Mouse (Mus musculus): ENCODE measurements around the gene Atp10b. TPM values are rescaled to one million over a fixed set of nuclear protein-coding genes. Genes with fewer than 3 reads are reported as not detected.

Atp10b gene
- polyA plus RNA-seq, 2 experiments, result not detected

DNA sequence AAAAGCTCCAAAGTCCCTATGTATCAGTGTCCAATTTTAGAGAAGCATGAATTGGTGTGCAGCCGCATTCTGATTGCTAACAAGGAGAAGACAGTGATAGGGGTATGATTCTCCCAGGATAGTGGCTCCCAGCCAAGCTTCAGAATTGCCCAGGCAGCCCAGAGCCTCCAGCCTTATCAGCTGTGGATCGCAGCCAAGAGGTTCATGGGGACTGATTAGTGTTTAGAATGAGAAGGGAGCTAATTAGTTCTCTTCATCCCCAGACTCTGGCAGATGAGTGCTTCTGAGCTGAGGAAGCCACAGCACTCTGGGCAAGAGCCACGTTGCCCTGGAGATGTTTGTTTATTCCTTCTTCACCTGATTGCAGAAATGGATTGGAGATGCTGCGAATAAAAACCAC, 67.3 kb downstream of the Atp10b start:
- TF ChIP-seq EP300 (IDR thresholded peaks at IDR 0.05; ENCODE audit: low read depth) (no peak), CTCF (IDR thresholded peaks at IDR 0.05; ENCODE audit: low read depth) (no peak)
- Histone ChIP-seq H3K36me3 (replicated peaks; ENCODE audit: control insufficient read depth, insufficient read depth, low read depth) (no peaks in the 10 kb centered on the region), H3K4me1 (replicated peaks; ENCODE audit: control insufficient read depth in 2 of 2, insufficient read depth in 2 of 2, low read length in 1 of 2) (no peaks in the 10 kb centered on the region), H3K4me2 (ENCODE audit: low read depth) (no peak overlapping the region), H3K27me3 (ENCODE audit: control insufficient read depth, insufficient read depth, low read length) (no peaks in the 10 kb centered on the region), H3K9ac (replicated peaks) (no peak overlapping the region), H3K27ac (no peak overlapping the region), H3K4me3 (ENCODE audit: insufficient read depth in 1 of 2, low read depth in 2 of 2, low read length in 2 of 2) (no peak overlapping the region), H3K9me3 (ENCODE audit: control insufficient read depth, low read length) (no peaks in the 10 kb centered on the region)
- ATAC-seq (ENCODE audit: insufficient read depth) (no peak), DNase-seq (ENCODE audit: low read depth in 3 of 3, low spot score in 3 of 3) (no peak)
- WGBS (ENCODE audit: insufficient replicate concordance), result 27% methylated on average over 4 of the region's 4 CpGs

DNA sequence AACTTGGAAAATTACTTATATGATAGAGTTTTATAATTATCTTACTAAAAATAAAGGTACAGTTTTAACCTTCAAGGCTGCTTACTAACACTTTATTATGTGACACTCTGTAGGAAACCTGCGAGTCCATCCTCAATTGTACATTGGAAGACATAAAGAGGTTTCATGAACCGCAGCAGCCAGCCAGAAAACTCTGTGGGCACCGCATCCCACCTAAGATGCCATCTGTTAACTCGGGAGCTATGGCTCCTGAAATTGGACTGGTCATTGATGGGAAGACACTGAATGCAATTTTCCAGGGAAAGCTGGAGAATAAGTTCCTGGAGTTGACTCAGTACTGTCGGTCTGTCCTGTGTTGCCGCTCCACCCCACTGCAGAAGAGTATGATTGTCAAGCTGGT, 80.6 kb downstream of the Atp10b start:
- DNase-seq (ENCODE audit: low read depth in 3 of 3, low spot score in 3 of 3), result no peak
- Histone ChIP-seq H3K9me3 (ENCODE audit: control insufficient read depth, low read length) (no peaks in the 10 kb centered on the region), H3K36me3 (replicated peaks; ENCODE audit: control insufficient read depth, insufficient read depth, low read depth) (no peaks in the 10 kb centered on the region)

DNA sequence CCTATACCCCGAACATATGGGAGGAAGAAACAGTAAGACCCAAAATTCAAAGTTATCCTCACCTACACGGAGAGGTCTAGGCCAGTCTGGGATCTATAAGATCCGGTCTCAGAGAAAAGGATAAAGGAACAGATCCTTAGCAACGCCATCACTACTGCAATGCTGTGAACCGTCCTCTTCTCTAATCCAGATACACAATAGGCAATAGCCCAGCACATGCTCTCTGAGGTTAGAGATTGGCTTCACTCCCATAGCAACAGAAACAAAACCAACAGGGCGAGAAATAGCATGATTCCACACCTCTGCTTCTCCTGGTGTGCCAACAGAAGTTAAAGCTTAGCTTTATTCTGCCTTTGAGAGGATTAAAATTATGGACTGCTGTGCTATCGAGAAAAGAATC, 82.4 kb downstream of the Atp10b start:
- DNase-seq (ENCODE audit: low read depth in 3 of 3, low spot score in 3 of 3) (no peak), ATAC-seq (ENCODE audit: insufficient read depth) (no peak)
- no peak for TF ChIP-seq EP300 (IDR thresholded peaks at IDR 0.05; ENCODE audit: low read depth)
- TF ChIP-seq CTCF (IDR thresholded peaks at IDR 0.05; ENCODE audit: low read depth), result no peak
- no peaks in the 10 kb centered on the region for H3K4me1 ChIP-seq (replicated peaks; ENCODE audit: control insufficient read depth in 2 of 2, insufficient read depth in 2 of 2, low read length in 1 of 2)
- H3K27me3 ChIP-seq (ENCODE audit: control insufficient read depth, insufficient read depth, low read length), result no peaks in the 10 kb centered on the region
- H3K9me3 ChIP-seq (ENCODE audit: control insufficient read depth, low read length), result no peaks in the 10 kb centered on the region
- H3K27ac ChIP-seq, result no peak overlapping the region
- H3K36me3 ChIP-seq (replicated peaks; ENCODE audit: control insufficient read depth, insufficient read depth, low read depth), result no peaks in the 10 kb centered on the region
- H3K4me2 ChIP-seq (ENCODE audit: low read depth), result no peak overlapping the region
- no peak overlapping the region for H3K4me3 ChIP-seq (ENCODE audit: insufficient read depth in 1 of 2, low read depth in 2 of 2, low read length in 2 of 2)
- H3K9ac ChIP-seq (replicated peaks), result no peak overlapping the region
- 50% methylated on average over 7 of the region's 7 CpGs for WGBS (ENCODE audit: insufficient replicate concordance)

More for the DNA sequence above, 80.6 kb downstream of the Atp10b start:
- H3K4me3 ChIP-seq (ENCODE audit: insufficient read depth in 1 of 2, low read depth in 2 of 2, low read length in 2 of 2), result no peak overlapping the region
- no peak overlapping the region for H3K4me2 ChIP-seq (ENCODE audit: low read depth)
- H3K27me3 ChIP-seq (ENCODE audit: control insufficient read depth, insufficient read depth, low read length), result no peaks in the 10 kb centered on the region
- no peak for ATAC-seq (ENCODE audit: insufficient read depth)
- WGBS (ENCODE audit: insufficient replicate concordance), result 70% methylated on average over 6 of the region's 6 CpGs
- H3K9ac ChIP-seq (replicated peaks), result no peak overlapping the region
- no peak for TF ChIP-seq CTCF (IDR thresholded peaks at IDR 0.05; ENCODE audit: low read depth)
- no peak for TF ChIP-seq EP300 (IDR thresholded peaks at IDR 0.05; ENCODE audit: low read depth)
- no peak overlapping the region for H3K27ac ChIP-seq
- no peaks in the 10 kb centered on the region for H3K4me1 ChIP-seq (replicated peaks; ENCODE audit: control insufficient read depth in 2 of 2, insufficient read depth in 2 of 2, low read length in 1 of 2)

DNA sequence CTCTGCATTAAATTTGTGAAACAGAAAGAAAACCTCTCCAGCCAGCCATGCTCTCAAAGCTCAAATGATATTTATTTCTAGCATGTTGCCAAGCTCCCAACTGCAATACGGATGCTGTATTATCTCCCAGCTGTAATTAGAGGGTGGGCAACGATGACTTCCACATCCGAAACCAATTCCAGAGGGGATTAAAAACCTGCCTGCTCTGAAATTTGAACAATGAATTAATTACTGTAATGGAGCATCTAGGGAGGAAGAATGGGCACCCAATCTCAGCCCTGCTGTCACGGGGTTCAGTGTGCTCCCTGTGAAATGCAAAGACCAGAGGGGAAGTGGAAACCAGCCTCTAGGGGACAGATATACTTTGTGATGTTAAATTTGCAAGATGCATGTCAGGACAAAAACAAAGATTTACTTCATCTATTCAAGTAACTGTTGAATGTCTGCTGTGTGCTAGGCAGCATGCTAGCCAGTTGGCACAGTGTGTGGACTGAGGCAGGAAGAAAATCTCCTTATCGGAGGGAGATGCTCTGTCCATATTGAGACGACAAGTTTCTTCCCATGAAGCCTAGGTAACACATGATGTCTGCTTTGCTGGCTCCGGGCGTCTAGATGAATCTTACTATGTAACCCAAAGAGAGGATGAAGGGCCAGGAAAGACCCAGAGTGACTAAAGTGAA, 86.8 kb downstream of the Atp10b start:
- no peak for DNase-seq (ENCODE audit: low read depth in 3 of 3, low spot score in 3 of 3)
- 65% methylated on average over 8 of the region's 8 CpGs for WGBS (ENCODE audit: insufficient replicate concordance)
- TF ChIP-seq CTCF (IDR thresholded peaks at IDR 0.05; ENCODE audit: low read depth) (no peak), EP300 (IDR thresholded peaks at IDR 0.05; ENCODE audit: low read depth) (no peak)
- Histone ChIP-seq H3K27ac (no peak overlapping the region), H3K4me1 (replicated peaks; ENCODE audit: control insufficient read depth in 2 of 2, insufficient read depth in 2 of 2, low read length in 1 of 2) (no peaks in the 10 kb centered on the region), H3K36me3 (replicated peaks; ENCODE audit: control insufficient read depth, insufficient read depth, low read depth) (no peaks in the 10 kb centered on the region), H3K27me3 (ENCODE audit: control insufficient read depth, insufficient read depth, low read length) (no peaks in the 10 kb centered on the region), H3K9ac (replicated peaks) (no peak overlapping the region), H3K4me2 (ENCODE audit: low read depth) (no peak overlapping the region), H3K9me3 (ENCODE audit: control insufficient read depth, low read length) (no peaks in the 10 kb centered on the region), H3K4me3 (ENCODE audit: insufficient read depth in 1 of 2, low read depth in 2 of 2, low read length in 2 of 2) (no peak overlapping the region)
- ATAC-seq (ENCODE audit: insufficient read depth), result no peak

DNA sequence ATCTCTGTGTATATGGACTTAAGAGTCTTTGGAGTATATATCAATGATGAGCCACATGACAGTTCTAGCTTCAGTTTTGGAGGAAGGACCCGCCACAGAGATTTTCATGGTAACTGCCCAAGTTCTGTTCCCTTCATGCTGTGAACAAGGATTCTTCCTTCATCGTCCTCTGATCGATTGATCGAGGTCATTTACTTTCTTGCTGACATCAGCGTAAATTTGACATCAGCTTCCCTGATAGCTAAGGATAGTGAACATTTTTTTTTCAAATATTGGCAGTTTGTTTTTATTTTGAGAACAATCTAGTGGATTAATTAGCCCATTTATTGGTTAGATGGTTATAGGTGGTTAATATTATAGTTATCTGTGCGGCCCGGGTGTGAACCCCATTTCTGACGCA, 90.1 kb downstream of the Atp10b start:
- no peak for TF ChIP-seq CTCF (IDR thresholded peaks at IDR 0.05; ENCODE audit: low read depth)
- no peak for TF ChIP-seq EP300 (IDR thresholded peaks at IDR 0.05; ENCODE audit: low read depth)
- DNase-seq (ENCODE audit: low read depth in 3 of 3, low spot score in 3 of 3), result no peak
- H3K4me3 ChIP-seq (ENCODE audit: insufficient read depth in 1 of 2, low read depth in 2 of 2, low read length in 2 of 2), result no peak overlapping the region
- H3K9ac ChIP-seq (replicated peaks), result no peak overlapping the region
- no peak overlapping the region for H3K4me2 ChIP-seq (ENCODE audit: low read depth)
- no peak for ATAC-seq (ENCODE audit: insufficient read depth)
- 79% methylated on average over 8 of the region's 8 CpGs for WGBS (ENCODE audit: insufficient replicate concordance)
- H3K9me3 ChIP-seq (ENCODE audit: control insufficient read depth, low read length), result no peaks in the 10 kb centered on the region
- no peaks in the 10 kb centered on the region for H3K4me1 ChIP-seq (replicated peaks; ENCODE audit: control insufficient read depth in 2 of 2, insufficient read depth in 2 of 2, low read length in 1 of 2)
- no peaks in the 10 kb centered on the region for H3K36me3 ChIP-seq (replicated peaks; ENCODE audit: control insufficient read depth, insufficient read depth, low read depth)
- H3K27ac ChIP-seq, result no peak overlapping the region
- no peaks in the 10 kb centered on the region for H3K27me3 ChIP-seq (ENCODE audit: control insufficient read depth, insufficient read depth, low read length)

Measured in liver, embryonic 14.5 days (tissue).